Mouse (Mus musculus) lung, embryonic 14.5 days (tissue): ENCODE data around the gene Nucks1. TPM values are rescaled to one million over a fixed set of nuclear protein-coding genes. Genes with fewer than 3 reads are reported as not detected.
A peak's percentile ranks its signal among the peaks of the same experiment; 100 is the strongest.

Experiments used
- ATAC-seq: fragments of 200-750 bp; cut with Nextera tagmentation; 2 replicates; pipeline ENCODE4 v1.8.0; 2017; ENCODE audit warnings: mild to moderate bottlenecking, moderate TSS enrichment, moderate library complexity; ENCODE audit not compliant: insufficient read depth
- DNase-seq: peaks from one replicate; pipeline ENCODE4 v3.0.0-alpha.2; 2015
- H3K27ac ChIP-seq: fragments of 300-500 bp; sonication (generic); 2 replicates; pipeline ENCODE4 v1.5.1; 2014; ENCODE audit warnings: low read depth, mild to moderate bottlenecking, moderate library complexity
- H3K27me3 ChIP-seq: fragments of 300-500 bp; sonication (generic); 2 replicates; pipeline ENCODE4 v1.6.1; 2014; ENCODE audit warnings: low read length, control low read depth; ENCODE audit not compliant: insufficient read depth
- H3K36me3 ChIP-seq: fragments of 300-500 bp; sonication (generic); 2 replicates; pipeline ENCODE4 v1.6.1; 2014; ENCODE audit warnings: control low read depth; ENCODE audit not compliant: insufficient read depth
- H3K4me1 ChIP-seq: fragments of 300-500 bp; sonication (generic); 2 replicates; pipeline ENCODE4 v1.6.1; 2014; ENCODE audit warnings: antibody characterized with exemption, control low read depth; ENCODE audit not compliant: insufficient read depth
- H3K4me2 ChIP-seq: fragments of 300-500 bp; sonication (generic); 2 replicates; pipeline ENCODE4 v1.6.1; 2014; ENCODE audit warnings: mild to moderate bottlenecking
- H3K4me3 ChIP-seq: fragments of 300-500 bp; sonication (generic); 2 replicates; pipeline ENCODE4 v1.5.1; 2014; ENCODE audit warnings: low read depth, low read length
- H3K9ac ChIP-seq: fragments of 300-500 bp; sonication (generic); 2 replicates; pipeline ENCODE4 v1.6.1; 2014
- H3K9me3 ChIP-seq: fragments of 300-500 bp; sonication (generic); 2 replicates; pipeline ENCODE4 v1.6.1; 2016; ENCODE audit warnings: low read depth, low read length, control low read depth
- CTCF ChIP-seq: IDR thresholded peaks from 2 replicates; pipeline ENCODE4 v1.5.1; 2016; ENCODE audit warnings: antibody characterized with exemption, low read depth
- WGBS: fragments of 180-500 bp; shearing (Covaris S2); extraction: QIAGEN DNeasy Blood & Tissue Kit; methylation state at CpG from one replicate; pipeline ENCODE4 v1.1.7; 2014; 5-methylcytosine and 5-hydroxymethylcytosine counted together
- polyA plus RNA-seq: library from polyadenylated mRNA; unstranded; fragments of >200 nt; fragmentation: Nextera tagmentation; extraction: Ambion mirVana; gene quantifications from 2 replicates; pipeline ENCODE4 v1.2.1, GENCODE M21; 2014

Nucks1 gene
- polyA plus RNA-seq, 1 experiment from 2014 or later: 66.1 TPM

GRCm38 (mm10) chr1:131982907-131983306, 72.6 kb downstream of the Nucks1 start:
- H3K9ac ChIP-seq: no peak overlapping the region
- peak; percentile 86 for DNase-seq
- no peaks in the 10 kb centered on the region for H3K27me3 ChIP-seq
- peak; percentile 50; the same call in 1 of the 2 replicates for ATAC-seq
- H3K27ac ChIP-seq: no peak overlapping the region
- no peak overlapping the region for H3K4me3 ChIP-seq
- no peaks in the 10 kb centered on the region for H3K9me3 ChIP-seq
- 9% methylated on average over 5 of the region's 5 CpGs for WGBS
- no peaks in the 10 kb centered on the region for H3K36me3 ChIP-seq
- TF ChIP-seq CTCF: peak; percentile 97
- H3K4me1 ChIP-seq: no peaks in the 10 kb centered on the region
- no peak overlapping the region for H3K4me2 ChIP-seq

GRCm38 (mm10) chr1:131983806-131984205, 73.5 kb downstream of the Nucks1 start:
- no peak for TF ChIP-seq CTCF
- H3K27me3 ChIP-seq: no peaks in the 10 kb centered on the region
- no peak overlapping the region for H3K9ac ChIP-seq
- WGBS: 66% methylated on average over 2 of the region's 2 CpGs
- no peaks in the 10 kb centered on the region for H3K9me3 ChIP-seq
- H3K4me3 ChIP-seq: no peak overlapping the region
- H3K27ac ChIP-seq: no peak overlapping the region
- ATAC-seq (no peak), DNase-seq (no peak)
- no peaks in the 10 kb centered on the region for H3K36me3 ChIP-seq
- H3K4me1 ChIP-seq: no peaks in the 10 kb centered on the region
- no peak overlapping the region for H3K4me2 ChIP-seq

Other genes with a start within 250 kb of the Nucks1 start
- gene Rab7b, start 221.8 kb upstream of the Nucks1 start, polyA plus RNA-seq: 1.4 and 1.6 TPM in 2 replicates
- 4.7 and 4.9 TPM in 2 replicates for gene Slc26a9, start 166.5 kb upstream of the Nucks1 start, polyA plus RNA-seq
- gene Pm20d1, start 113.2 kb upstream of the Nucks1 start, polyA plus RNA-seq: 0.08 and 0.50 TPM in 2 replicates
- 10.3 and 11.4 TPM in 2 replicates for gene Slc41a1, start 83.0 kb upstream of the Nucks1 start, polyA plus RNA-seq
- 13.8 and 14.6 TPM in 2 replicates for gene Rab29, start 43.3 kb upstream of the Nucks1 start, polyA plus RNA-seq
- gene Slc45a3, start 52.4 kb downstream of the Nucks1 start, polyA plus RNA-seq: 1.8 and 2.2 TPM in 2 replicates
- 35.7 and 41.3 TPM in 2 replicates for gene Elk4, start 97.1 kb downstream of the Nucks1 start, polyA plus RNA-seq
- 23.6 and 23.8 TPM in 2 replicates for gene Mfsd4a, start 157.5 kb downstream of the Nucks1 start, polyA plus RNA-seq
- 7.3 and 8.0 TPM in 2 replicates for gene Cdk18, start 229.2 kb downstream of the Nucks1 start, polyA plus RNA-seq